ENCODE assay signal across 9 mouse cellular contexts in the genomic region with DNA sequence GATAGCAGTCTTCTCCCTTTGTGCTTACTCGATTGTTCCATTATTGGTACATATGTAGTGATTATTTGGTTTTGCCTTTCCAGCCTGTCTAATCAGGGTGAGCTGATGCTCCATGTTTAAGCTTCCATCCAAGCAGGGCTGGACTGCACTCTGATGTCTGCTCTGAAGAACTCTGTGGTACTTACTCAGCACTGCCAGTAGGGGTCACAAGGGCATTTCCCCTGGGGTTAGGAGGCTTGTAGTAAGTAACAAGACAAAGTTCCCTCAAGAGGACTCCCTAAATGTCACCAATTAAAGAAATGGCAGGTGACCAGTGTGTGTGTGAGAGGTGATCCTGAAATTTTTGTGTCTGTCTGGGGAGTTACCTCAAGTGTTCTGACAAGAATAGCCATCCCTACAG.
A peak's percentile ranks its signal among the peaks of the same experiment; 100 is the strongest.
DNase-seq lines count a peak whose midpoint lies in the region; ATAC-seq and TF ChIP-seq lines count a peak whose summit lies in the region.
"Had no signal": no experiment of that assay in that cellular context is flagged by ENCODE, and none has a peak within 500 bp of the region (broad histone marks: within the 10 kb centered on the region; RNA-seq: fewer than 3 reads in every experiment).

No protein-coding gene starts in this region.

- no peak overlapping the region for H3K4me2 ChIP-seq in heart, postnatal 0 days (ENCODE audit: low read depth, low read length)
- H3K4me2 ChIP-seq in liver, embryonic 14.5 days (ENCODE audit: low read depth), result no peak overlapping the region
- no peak overlapping the region for H3K4me2 ChIP-seq in forebrain, embryonic 14.5 days (ENCODE audit: low read length)
- H3K4me2 ChIP-seq: limb, embryonic 12.5 days had no signal

- TF ChIP-seq CTCF in heart, postnatal 0 days (IDR thresholded peaks at IDR 0.05; ENCODE audit: low read depth), result peak; percentile 76
- TF ChIP-seq CTCF in liver, embryonic 14.5 days (IDR thresholded peaks at IDR 0.05; ENCODE audit: low read depth), result peak; percentile 56
- no peak for TF ChIP-seq CTCF in cerebellum, adult 2 months (IDR thresholded peaks at IDR 0.05; ENCODE audit: borderline replicate concordance, insufficient read depth, low read depth, low read length)

- peaks cover 15% of the 10 kb centered on the region for H3K4me1 ChIP-seq in heart, postnatal 0 days (ENCODE audit: control insufficient read depth, insufficient read depth)
- peaks cover 6% of the 10 kb centered on the region; the same call in 1 of the 2 replicates for H3K4me1 ChIP-seq in heart, embryonic 10.5 days
- H3K4me1 ChIP-seq in liver, embryonic 14.5 days (replicated peaks; ENCODE audit: control insufficient read depth in 2 of 2, insufficient read depth in 2 of 2, low read length in 1 of 2), result no peaks in the 10 kb centered on the region
- H3K4me1 ChIP-seq in forebrain, embryonic 14.5 days (ENCODE audit: control insufficient read depth, insufficient read depth, low read length), result no peaks in the 10 kb centered on the region; the same call in 1 of the 2 replicates
- no peaks in the 10 kb centered on the region for H3K4me1 ChIP-seq in cerebellum, adult 2 months (ENCODE audit: control insufficient read depth, insufficient read depth, low read length)
- H3K4me1 ChIP-seq: limb, embryonic 12.5 days had no signal

- 62% methylated on average over 1 of the region's 1 CpGs for WGBS in heart, postnatal 0 days
- WGBS in heart, embryonic 10.5 days, result 77% methylated on average over 1 of the region's 1 CpGs
- 36% methylated on average over 1 of the region's 1 CpGs for WGBS in liver, embryonic 14.5 days (ENCODE audit: insufficient replicate concordance)
- 82% methylated on average over 1 of the region's 1 CpGs for WGBS in forebrain, embryonic 14.5 days
- 78% methylated on average over 1 of the region's 1 CpGs for WGBS in cerebellum, adult 2 months

- no peak overlapping the region for H3K27ac ChIP-seq in heart, postnatal 0 days (ENCODE audit: low read depth)
- H3K27ac ChIP-seq in heart, embryonic 10.5 days, result no peak overlapping the region
- H3K27ac ChIP-seq in liver, embryonic 14.5 days, result no peak overlapping the region
- H3K27ac ChIP-seq in forebrain, embryonic 14.5 days (ENCODE audit: low read depth, low read length), result no peak overlapping the region
- no peak overlapping the region for H3K27ac ChIP-seq in cerebellum, adult 2 months (ENCODE audit: insufficient read depth, low read length)
- H3K27ac ChIP-seq: limb, embryonic 12.5 days had no signal

- H3K36me3 ChIP-seq in heart, postnatal 0 days (replicated peaks; ENCODE audit: control insufficient read depth, insufficient read depth, low read length), result no peaks in the 10 kb centered on the region
- H3K36me3 ChIP-seq in heart, embryonic 10.5 days, result no peaks in the 10 kb centered on the region
- H3K36me3 ChIP-seq in liver, embryonic 14.5 days (replicated peaks; ENCODE audit: control insufficient read depth, insufficient read depth, low read depth), result no peaks in the 10 kb centered on the region
- no peaks in the 10 kb centered on the region for H3K36me3 ChIP-seq in forebrain, embryonic 14.5 days (ENCODE audit: control insufficient read depth, insufficient read depth, low read length)
- H3K36me3 ChIP-seq: limb, embryonic 12.5 days had no signal

- no peaks in the 10 kb centered on the region for H3K9me3 ChIP-seq in heart, postnatal 0 days (replicated peaks; ENCODE audit: control insufficient read depth, low read length)
- no peaks in the 10 kb centered on the region for H3K9me3 ChIP-seq in heart, embryonic 10.5 days
- H3K9me3 ChIP-seq in liver, embryonic 14.5 days (ENCODE audit: control insufficient read depth, low read length), result no peaks in the 10 kb centered on the region
- no peaks in the 10 kb centered on the region for H3K9me3 ChIP-seq in forebrain, embryonic 14.5 days (replicated peaks; ENCODE audit: control insufficient read depth, low read length)
- H3K9me3 ChIP-seq: limb, embryonic 12.5 days had no signal

- no peaks in the 10 kb centered on the region for H3K27me3 ChIP-seq in heart, postnatal 0 days (ENCODE audit: control insufficient read depth, insufficient read depth, low read length)
- no peaks in the 10 kb centered on the region for H3K27me3 ChIP-seq in heart, embryonic 10.5 days (ENCODE audit: insufficient read depth, poor library complexity, severe bottlenecking)
- no peaks in the 10 kb centered on the region for H3K27me3 ChIP-seq in liver, embryonic 14.5 days (ENCODE audit: control insufficient read depth, insufficient read depth, low read length)
- H3K27me3 ChIP-seq in forebrain, embryonic 14.5 days (replicated peaks; ENCODE audit: control insufficient read depth, insufficient read depth, low read length), result no peaks in the 10 kb centered on the region
- H3K27me3 ChIP-seq in cerebellum, adult 2 months (ENCODE audit: control insufficient read depth, insufficient read depth, low read length), result no peaks in the 10 kb centered on the region
- H3K27me3 ChIP-seq: limb, embryonic 12.5 days had no signal

- H3K9ac ChIP-seq in heart, postnatal 0 days (replicated peaks; ENCODE audit: low read depth, low read length), result no peak overlapping the region
- no peak overlapping the region for H3K9ac ChIP-seq in liver, embryonic 14.5 days (replicated peaks)
- H3K9ac ChIP-seq in forebrain, embryonic 14.5 days (ENCODE audit: low read length), result no peak overlapping the region
- H3K9ac ChIP-seq: limb, embryonic 12.5 days had no signal

- no peak for TF ChIP-seq EP300 in heart, postnatal 0 days (IDR thresholded peaks at IDR 0.05; ENCODE audit: low read depth)
- TF ChIP-seq EP300 in liver, embryonic 14.5 days (IDR thresholded peaks at IDR 0.05; ENCODE audit: low read depth), result no peak

- H3K4me3 ChIP-seq in heart, postnatal 0 days (ENCODE audit: low read depth, low read length), result no peak overlapping the region
- no peak overlapping the region for H3K4me3 ChIP-seq in heart, embryonic 10.5 days
- no peak overlapping the region for H3K4me3 ChIP-seq in liver, embryonic 14.5 days (ENCODE audit: insufficient read depth in 1 of 2, low read depth in 2 of 2, low read length in 2 of 2)
- no peak overlapping the region for H3K4me3 ChIP-seq in forebrain, embryonic 14.5 days (ENCODE audit: low read depth, low read length)
- no peak overlapping the region for H3K4me3 ChIP-seq in cerebellum, adult 2 months (replicated peaks; ENCODE audit: insufficient read depth, low read depth, low read length)
- H3K4me3 ChIP-seq: limb, embryonic 12.5 days had no signal

- ATAC-seq in heart, postnatal 0 days (ENCODE audit: insufficient read depth, low read depth), result peak; percentile 57
- ATAC-seq in liver, embryonic 14.5 days (ENCODE audit: insufficient read depth), result no peak
- ATAC-seq in forebrain, embryonic 14.5 days, result no peak

- DNase-seq in heart, postnatal 0 days (ENCODE audit: low spot score), result no peak
- DNase-seq in heart, embryonic 10.5 days (ENCODE audit: low spot score), result no peak
- DNase-seq in CD4-positive, CD25-positive, alpha-beta regulatory T cell, adult 2 months (ENCODE audit: low read depth, low spot score), result peak; percentile 80
- peak; percentile 40 to 44 for DNase-seq in adrenal gland, postnatal 36 days
- DNase-seq in liver, embryonic 14.5 days (ENCODE audit: low read depth in 3 of 3, low spot score in 3 of 3), result no peak
- no peak for DNase-seq in layer of hippocampus, postnatal 14 days (ENCODE audit: low spot score in 2 of 2)
- DNase-seq in forebrain, embryonic 14.5 days (ENCODE audit: low spot score), result no peak
- DNase-seq in cerebellum, adult 2 months, result no peak

- TF ChIP-seq POLR2A in cerebellum, adult 2 months (IDR thresholded peaks at IDR 0.05; ENCODE audit: borderline replicate concordance, insufficient read depth, low read length), result no peak

Comparison
In these comparisons a context has a peak if more than half of its experiments do, and no peak if none do; other contexts are left out.
1. DNase-seq: peak in CD4-positive, CD25-positive, alpha-beta regulatory T cell, adult 2 months (single experiment) and adrenal gland, postnatal 36 days (2 of 2); none in heart, postnatal 0 days (single experiment), heart, embryonic 10.5 days (single experiment), liver, embryonic 14.5 days (0 of 3), layer of hippocampus, postnatal 14 days (0 of 2), forebrain, embryonic 14.5 days (single experiment) and cerebellum, adult 2 months (0 of 2).